In the genomic region with DNA sequence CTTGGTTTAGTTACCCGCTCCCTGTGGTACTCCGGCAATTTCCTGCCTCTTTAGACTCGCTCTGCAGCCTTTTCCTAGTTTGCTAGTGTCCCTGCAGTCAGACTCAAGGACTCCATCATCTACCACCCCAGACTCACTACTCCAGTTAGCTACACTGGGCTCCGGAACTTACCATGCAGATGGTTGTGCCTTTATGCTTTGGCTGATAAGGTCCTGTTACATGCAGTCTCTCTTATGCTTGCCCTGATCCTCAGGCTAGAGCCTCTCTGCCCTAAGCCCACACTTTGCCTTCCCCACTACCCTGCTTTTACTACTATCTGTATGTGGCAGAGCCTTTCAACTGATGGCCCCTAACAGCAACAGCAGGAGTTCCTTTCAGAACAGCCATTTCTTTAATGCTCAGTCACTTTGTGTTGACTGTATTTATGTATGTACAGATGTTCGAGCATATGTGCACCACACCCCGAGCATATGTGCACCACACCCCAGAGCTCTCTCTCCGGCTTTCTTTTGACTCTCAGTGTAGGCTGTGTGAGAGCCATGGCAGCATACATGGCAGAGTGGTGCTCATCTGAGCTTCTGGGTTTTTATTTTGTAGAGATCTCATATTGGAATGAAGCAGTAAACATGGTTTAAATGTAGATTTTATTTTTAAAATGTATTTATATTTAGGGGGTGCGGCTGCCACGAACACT, we compare ENCODE assay signal across 16 mouse cellular contexts. TPM values are rescaled to one million over a fixed set of nuclear protein-coding genes. Genes with fewer than 3 reads are reported as not detected.
DNase-seq lines count a peak whose midpoint lies in the region; ATAC-seq and TF ChIP-seq lines count a peak whose summit lies in the region.
"Had no signal": no experiment of that assay in that cellular context is flagged by ENCODE, and none has a peak within 500 bp of the region (broad histone marks: within the 10 kb centered on the region; RNA-seq: fewer than 3 reads in every experiment).

No protein-coding gene starts in this region.

- H3K4me3 ChIP-seq in forebrain, embryonic 14.5 days (ENCODE audit: low read depth, low read length): no peak overlapping the region
- no peak overlapping the region for H3K4me3 ChIP-seq in forebrain, embryonic 11.5 days (ENCODE audit: low read depth, low read length)
- H3K4me3 ChIP-seq in liver, embryonic 11.5 days (ENCODE audit: low read depth, low read length): no peak overlapping the region
- no peak overlapping the region for H3K4me3 ChIP-seq in liver, embryonic 14.5 days (ENCODE audit: insufficient read depth in 1 of 2, low read depth in 2 of 2, low read length in 2 of 2)
- H3K4me3 ChIP-seq: hindbrain, embryonic 10.5 days; midbrain, embryonic 10.5 days; stomach, embryonic 15.5 days had no signal

- H3K27ac ChIP-seq in forebrain, embryonic 14.5 days (ENCODE audit: low read depth, low read length): no peak overlapping the region
- H3K27ac ChIP-seq in forebrain, embryonic 11.5 days (ENCODE audit: low read depth, low read length): no peak overlapping the region
- H3K27ac ChIP-seq in liver, embryonic 11.5 days (ENCODE audit: low read depth, low read length): no peak overlapping the region
- H3K27ac ChIP-seq in liver, embryonic 14.5 days: no peak overlapping the region
- H3K27ac ChIP-seq: hindbrain, embryonic 10.5 days; midbrain, embryonic 10.5 days; stomach, embryonic 15.5 days had no signal

- TF ChIP-seq CTCF in liver, embryonic 14.5 days (IDR thresholded peaks at IDR 0.05; ENCODE audit: low read depth): no peak

- no peak overlapping the region for H3K4me2 ChIP-seq in forebrain, embryonic 14.5 days (ENCODE audit: low read length)
- H3K4me2 ChIP-seq in forebrain, embryonic 11.5 days (ENCODE audit: low read depth, low read length, severe bottlenecking): no peak overlapping the region
- H3K4me2 ChIP-seq in liver, embryonic 11.5 days: no peak overlapping the region
- no peak overlapping the region for H3K4me2 ChIP-seq in liver, embryonic 14.5 days (ENCODE audit: low read depth)
- H3K4me2 ChIP-seq: stomach, embryonic 15.5 days had no signal

- H3K9ac ChIP-seq in forebrain, embryonic 14.5 days (ENCODE audit: low read length): no peak overlapping the region
- H3K9ac ChIP-seq in forebrain, embryonic 11.5 days (ENCODE audit: low read length): no peak overlapping the region
- H3K9ac ChIP-seq in liver, embryonic 11.5 days (ENCODE audit: low read depth, low read length): no peak overlapping the region
- H3K9ac ChIP-seq in liver, embryonic 14.5 days (replicated peaks): no peak overlapping the region
- H3K9ac ChIP-seq: stomach, embryonic 15.5 days had no signal

- WGBS in forebrain, embryonic 14.5 days: 93% methylated on average over 9 of the region's 9 CpGs
- 95% methylated on average over 9 of the region's 9 CpGs for WGBS in forebrain, embryonic 11.5 days
- 87% methylated on average over 9 of the region's 9 CpGs for WGBS in liver, embryonic 11.5 days
- 72% methylated on average over 9 of the region's 9 CpGs for WGBS in liver, embryonic 14.5 days (ENCODE audit: insufficient replicate concordance)

- DNase-seq in forebrain, embryonic 14.5 days (ENCODE audit: low spot score): peak; percentile 64
- no peak for DNase-seq in forebrain, embryonic 11.5 days (ENCODE audit: low spot score)
- no peak for DNase-seq in liver, embryonic 11.5 days (ENCODE audit: low spot score)
- no peak for DNase-seq in liver
- DNase-seq in R1 (ENCODE audit: low read depth, low spot score): peak; percentile 31
- DNase-seq in liver, embryonic 14.5 days (ENCODE audit: low read depth in 3 of 3, low spot score in 3 of 3): no peak
- DNase-seq in testis, postnatal 10 days (ENCODE audit: low spot score): no peak
- DNase-seq in heart, postnatal 36 days: no peak
- DNase-seq: adrenal gland, adult 8-10 months; cerebellum, adult 2 months; kidney, adult 18-20 months; kidney, postnatal 14 days; thymus, postnatal 4 days had no signal

- no peaks in the 10 kb centered on the region for H3K4me1 ChIP-seq in forebrain, embryonic 14.5 days (ENCODE audit: control insufficient read depth, insufficient read depth, low read length)
- no peaks in the 10 kb centered on the region for H3K4me1 ChIP-seq in forebrain, embryonic 11.5 days (replicated peaks; ENCODE audit: control insufficient read depth, insufficient read depth, low read length)
- H3K4me1 ChIP-seq in liver, embryonic 11.5 days (replicated peaks; ENCODE audit: control insufficient read depth, insufficient read depth, low read length): no peaks in the 10 kb centered on the region
- no peaks in the 10 kb centered on the region for H3K4me1 ChIP-seq in liver, embryonic 14.5 days (replicated peaks; ENCODE audit: control insufficient read depth in 2 of 2, insufficient read depth in 2 of 2, low read length in 1 of 2)
- H3K4me1 ChIP-seq: hindbrain, embryonic 10.5 days; midbrain, embryonic 10.5 days; stomach, embryonic 15.5 days had no signal

- TF ChIP-seq EP300 in liver, embryonic 14.5 days (IDR thresholded peaks at IDR 0.05; ENCODE audit: low read depth): no peak

- no peaks in the 10 kb centered on the region for H3K27me3 ChIP-seq in forebrain, embryonic 14.5 days (replicated peaks; ENCODE audit: control insufficient read depth, insufficient read depth, low read length)
- H3K27me3 ChIP-seq in forebrain, embryonic 11.5 days (ENCODE audit: control insufficient read depth, insufficient read depth, low read length): no peaks in the 10 kb centered on the region
- H3K27me3 ChIP-seq in liver, embryonic 11.5 days (replicated peaks; ENCODE audit: control insufficient read depth, insufficient read depth, low read length): no peaks in the 10 kb centered on the region
- H3K27me3 ChIP-seq in liver, embryonic 14.5 days (ENCODE audit: control insufficient read depth, insufficient read depth, low read length): no peaks in the 10 kb centered on the region
- H3K27me3 ChIP-seq: stomach, embryonic 15.5 days had no signal

- peak; percentile 84 for ATAC-seq in forebrain, embryonic 14.5 days
- no peak; the same call in 1 of the 2 replicates for ATAC-seq in forebrain, embryonic 11.5 days (replicated peaks; ENCODE audit: low FRiP score)
- peak; percentile 66 for ATAC-seq in liver, embryonic 11.5 days (replicated peaks; ENCODE audit: low FRiP score)
- peak; percentile 43; the same call in 1 of the 2 replicates for ATAC-seq in liver, embryonic 14.5 days (ENCODE audit: insufficient read depth)

- intact Hi-C loops in heart, postnatal 36 days (cut with DNase I): no loop called here

- H3K9me3 ChIP-seq in forebrain, embryonic 14.5 days (replicated peaks; ENCODE audit: control insufficient read depth, low read length): no peaks in the 10 kb centered on the region
- H3K9me3 ChIP-seq in forebrain, embryonic 11.5 days (ENCODE audit: control insufficient read depth, low read length): no peaks in the 10 kb centered on the region
- no peaks in the 10 kb centered on the region; the same call in 1 of the 2 replicates for H3K9me3 ChIP-seq in liver, embryonic 11.5 days (ENCODE audit: control insufficient read depth, low read length)
- no peaks in the 10 kb centered on the region for H3K9me3 ChIP-seq in liver, embryonic 14.5 days (ENCODE audit: control insufficient read depth, low read length)
- H3K9me3 ChIP-seq: hindbrain, embryonic 10.5 days; midbrain, embryonic 10.5 days; stomach, embryonic 15.5 days had no signal

- peaks cover 40% of the 10 kb centered on the region for H3K36me3 ChIP-seq in forebrain, embryonic 14.5 days (ENCODE audit: control insufficient read depth, insufficient read depth, low read length)
- H3K36me3 ChIP-seq in forebrain, embryonic 11.5 days (ENCODE audit: control insufficient read depth, insufficient read depth, low read length): peaks cover 2% of the 10 kb centered on the region; the same call in 1 of the 2 replicates
- H3K36me3 ChIP-seq in liver, embryonic 11.5 days (ENCODE audit: control insufficient read depth, insufficient read depth, low read length): peaks cover 12% of the 10 kb centered on the region
- peaks cover 11% of the 10 kb centered on the region for H3K36me3 ChIP-seq in liver, embryonic 14.5 days (replicated peaks; ENCODE audit: control insufficient read depth, insufficient read depth, low read depth)

RNA-seq across cellular contexts. Expression of a gene that starts 41.5 kb away (rescaled TPM):
- polyA plus RNA-seq in forebrain, embryonic 14.5 days (2014; fragmentation: Nextera tagmentation; extraction: Ambion mirVana): 60.2 and 63.9 TPM in 2 replicates
- 124 and 127 TPM in 2 replicates for polyA plus RNA-seq in forebrain, embryonic 11.5 days (2014; fragmentation: Nextera tagmentation; extraction: Ambion mirVana)
- polyA plus RNA-seq in liver, embryonic 11.5 days (2014; fragmentation: Nextera tagmentation; extraction: Ambion mirVana): 53.7 and 82.8 TPM in 2 replicates
- polyA plus RNA-seq in liver, embryonic 14.5 days (2012; rRNA removed): 10.9 and 11.8 TPM in 2 replicates
- polyA plus RNA-seq in liver, embryonic 14.5 days (2014; fragmentation: Nextera tagmentation; extraction: Ambion mirVana): 22.8 and 26.7 TPM in 2 replicates
- 10 to 100 TPM; 39.1 to 49.1 TPM for total RNA-seq in heart, postnatal 36 days (2021)

Comparison
In these comparisons a context has a peak if more than half of its experiments do, and no peak if none do; other contexts are left out.
1. DNase-seq: peak in forebrain, embryonic 14.5 days (single experiment) and R1 (single experiment); none in forebrain, embryonic 11.5 days (single experiment), liver, embryonic 11.5 days (single experiment), liver (single experiment), liver, embryonic 14.5 days (0 of 3), testis, postnatal 10 days (single experiment) and heart, postnatal 36 days (0 of 2).